Mouse (Mus musculus): ENCODE data around the gene Cdk5r1. TPM values are rescaled to one million over a fixed set of nuclear protein-coding genes. Genes with fewer than 3 reads are reported as not detected.
A peak's percentile ranks its signal among the peaks of the same experiment; 100 is the strongest.
"Not testable (repeated sequence)": the region's sequence is repeated elsewhere in the genome, so short reads cannot be mapped to it uniquely, and the experiment has no call there.

Cdk5r1 gene
- polyA plus RNA-seq, 1 experiment from 2014 or later = 2.1 TPM

GRCm38 (mm10) chr11:80452242-80452641 lies 24.6 kb upstream of the Cdk5r1 start:
- Histone ChIP-seq H3K9ac (ENCODE audit: low read length) (no peak overlapping the region), H3K27me3 (ENCODE audit: control insufficient read depth, insufficient read depth, low read length) (no peaks in the 10 kb centered on the region), H3K4me3 (ENCODE audit: low read depth, low read length) (no peak overlapping the region), H3K36me3 (ENCODE audit: control insufficient read depth, insufficient read depth, low read length) (peaks cover 16% of the 10 kb centered on the region), H3K4me1 (ENCODE audit: control insufficient read depth, insufficient read depth, low read length) (no peaks in the 10 kb centered on the region), H3K4me2 (ENCODE audit: low read depth, severe bottlenecking) (no peak overlapping the region), H3K9me3 (ENCODE audit: control insufficient read depth, low read length) (no peaks in the 10 kb centered on the region; the same call in 1 of the 2 replicates), H3K27ac (replicated peaks; ENCODE audit: low read depth, low read length) (no peak overlapping the region)
- DNase-seq (ENCODE audit: low spot score) (no peak), ATAC-seq (ENCODE audit: insufficient number of reproducible peaks, low FRiP score, low TSS enrichment, low read depth) (no peak)
- WGBS = 96% methylated on average over 3 of the region's 3 CpGs

- ATAC-seq (ENCODE audit: insufficient number of reproducible peaks, low FRiP score, low TSS enrichment, low read depth) = no peak
- H3K9ac ChIP-seq (ENCODE audit: low read length) = no peak overlapping the region
- no peak overlapping the region for H3K4me2 ChIP-seq (ENCODE audit: low read depth, severe bottlenecking)
- no peaks in the 10 kb centered on the region for H3K4me1 ChIP-seq (ENCODE audit: control insufficient read depth, insufficient read depth, low read length)
- DNase-seq (ENCODE audit: low spot score) = no peak
- H3K27ac ChIP-seq (replicated peaks; ENCODE audit: low read depth, low read length) = no peak overlapping the region
- H3K9me3 ChIP-seq (ENCODE audit: control insufficient read depth, low read length) = no peaks in the 10 kb centered on the region; the same call in 1 of the 2 replicates
- WGBS = 90% methylated on average over 1 of the region's 1 CpGs
- H3K4me3 ChIP-seq (ENCODE audit: low read depth, low read length) = no peak overlapping the region
- peaks cover 13% of the 10 kb centered on the region for H3K36me3 ChIP-seq (ENCODE audit: control insufficient read depth, insufficient read depth, low read length)
- no peaks in the 10 kb centered on the region for H3K27me3 ChIP-seq (ENCODE audit: control insufficient read depth, insufficient read depth, low read length)
Measured at GRCm38 (mm10) chr11:80453198-80453597, 23.6 kb upstream of the Cdk5r1 start.

DNA sequence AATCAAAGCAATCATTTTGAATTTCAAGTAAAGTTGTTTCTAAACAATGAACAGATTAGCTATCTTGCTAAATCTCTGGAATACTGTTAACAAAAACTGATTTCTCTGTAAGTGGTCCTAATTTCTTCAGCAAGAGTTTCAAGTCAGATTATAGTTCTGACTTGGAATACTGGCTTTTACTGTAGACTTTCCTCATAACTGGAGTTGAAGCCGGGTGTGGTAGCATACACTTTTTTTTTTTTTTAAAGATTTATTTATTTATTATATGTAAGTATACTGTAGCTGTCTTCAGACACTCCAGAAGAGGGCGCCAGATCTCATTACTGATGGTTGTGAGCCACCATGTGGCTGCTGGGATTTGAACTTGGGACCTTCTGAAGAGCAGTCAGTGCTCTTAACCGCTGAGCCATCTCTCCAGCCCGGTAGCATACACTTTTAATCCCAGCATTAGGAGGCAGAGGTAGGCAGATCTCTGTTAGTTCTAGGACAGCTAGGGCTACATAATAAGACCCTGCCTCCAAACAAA lies 13.2 kb upstream of the Cdk5r1 start:
- peaks cover 22% of the 10 kb centered on the region; the same call in 1 of the 2 replicates for H3K36me3 ChIP-seq (ENCODE audit: control insufficient read depth, insufficient read depth, low read length)
- H3K9ac ChIP-seq (ENCODE audit: low read length); DNase-seq (ENCODE audit: low spot score); ATAC-seq (ENCODE audit: insufficient number of reproducible peaks, low FRiP score, low TSS enrichment, low read depth); H3K27me3 ChIP-seq (ENCODE audit: control insufficient read depth, insufficient read depth, low read length); H3K9me3 ChIP-seq (ENCODE audit: control insufficient read depth, low read length); H3K27ac ChIP-seq (replicated peaks; ENCODE audit: low read depth, low read length); H3K4me2 ChIP-seq (ENCODE audit: low read depth, severe bottlenecking); H3K4me1 ChIP-seq (ENCODE audit: control insufficient read depth, insufficient read depth, low read length); H3K4me3 ChIP-seq (ENCODE audit: low read depth, low read length): not testable (repeated sequence)
- 90% methylated on average over 4 of the region's 4 CpGs for WGBS

DNA sequence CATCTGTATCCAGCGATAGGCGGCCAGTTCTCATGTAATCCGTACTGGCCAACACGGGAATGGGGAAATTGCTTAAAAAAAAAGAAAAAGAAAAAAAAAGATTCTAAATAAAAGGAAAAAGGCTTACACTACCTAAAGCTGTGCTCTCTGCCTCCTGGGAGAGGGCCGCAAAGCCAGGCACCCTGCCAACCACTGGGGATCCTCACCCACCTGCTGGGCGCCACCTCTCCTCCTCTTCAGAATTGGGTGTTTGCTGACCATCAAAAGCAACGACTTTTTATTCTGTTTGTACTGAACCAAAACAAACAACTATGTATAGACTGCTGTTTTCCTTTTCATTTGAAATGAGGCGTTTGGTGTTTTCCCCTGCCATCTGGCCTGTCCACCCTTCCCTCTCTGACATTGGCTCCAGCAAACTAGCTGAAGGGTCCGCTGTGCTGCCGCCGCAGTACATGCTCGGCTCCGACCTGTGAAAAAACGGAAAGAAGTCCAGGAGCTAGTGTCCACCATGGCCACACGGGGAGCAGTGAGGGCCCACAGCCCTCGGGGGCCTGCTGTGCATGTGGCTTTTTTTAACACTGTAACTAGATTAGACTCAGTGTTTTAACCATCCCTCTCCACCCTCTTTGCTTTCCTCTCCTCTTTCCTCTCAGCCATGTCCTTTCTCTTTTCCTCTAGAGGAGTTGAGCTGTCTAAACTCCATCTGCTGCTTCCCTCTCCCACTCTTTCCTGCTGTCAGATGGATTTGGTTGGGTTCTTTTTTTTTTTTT lies 4.8 kb upstream of the Cdk5r1 start:
- WGBS = 85% methylated on average over 15 of the region's 16 CpGs
- Histone ChIP-seq H3K27ac (replicated peaks; ENCODE audit: low read depth, low read length) (no peak overlapping the region), H3K4me1 (ENCODE audit: control insufficient read depth, insufficient read depth, low read length) (no peaks in the 10 kb centered on the region), H3K4me2 (ENCODE audit: low read depth, severe bottlenecking) (no peak overlapping the region), H3K36me3 (ENCODE audit: control insufficient read depth, insufficient read depth, low read length) (peaks cover 21% of the 10 kb centered on the region), H3K4me3 (ENCODE audit: low read depth, low read length) (no peak overlapping the region), H3K9me3 (ENCODE audit: control insufficient read depth, low read length) (no peaks in the 10 kb centered on the region), H3K27me3 (ENCODE audit: control insufficient read depth, insufficient read depth, low read length) (no peaks in the 10 kb centered on the region), H3K9ac (ENCODE audit: low read length) (no peak overlapping the region)
- ATAC-seq (ENCODE audit: insufficient number of reproducible peaks, low FRiP score, low TSS enrichment, low read depth) (no peak), DNase-seq (ENCODE audit: low spot score) (no peak)

DNA sequence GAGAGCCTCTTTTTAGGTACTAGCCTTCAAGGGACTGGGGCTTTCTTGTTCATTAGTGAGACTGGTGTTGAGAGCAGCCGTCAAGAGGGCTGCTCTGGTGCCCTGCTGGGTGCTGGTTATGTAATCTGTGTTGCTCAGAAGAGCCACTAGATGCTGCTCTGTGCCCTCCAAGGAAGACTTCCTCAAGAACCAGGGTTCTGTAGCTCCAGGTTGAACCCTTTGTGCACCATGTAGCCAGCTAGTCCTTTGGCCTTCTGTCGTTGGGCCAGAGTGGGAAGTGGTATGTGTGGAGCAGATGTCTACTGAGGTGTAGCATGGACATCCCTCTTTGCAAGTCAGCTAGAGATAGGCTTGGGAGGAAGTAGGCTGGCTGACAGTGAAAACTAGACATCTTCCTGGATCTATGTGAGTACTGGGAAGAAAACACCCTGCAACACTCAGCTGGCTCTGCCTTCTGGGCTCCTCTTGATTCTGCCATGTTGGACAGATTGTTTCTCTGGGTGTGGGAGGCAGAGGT lies 2.6 kb upstream of the Cdk5r1 start:
- DNase-seq (ENCODE audit: low spot score) (peak; percentile 21), ATAC-seq (ENCODE audit: insufficient number of reproducible peaks, low FRiP score, low TSS enrichment, low read depth) (no peak)
- 68% methylated on average over 2 of the region's 2 CpGs for WGBS
- H3K9ac ChIP-seq (ENCODE audit: low read length) = no peak overlapping the region
- peaks cover 16% of the 10 kb centered on the region for H3K36me3 ChIP-seq (ENCODE audit: control insufficient read depth, insufficient read depth, low read length)
- H3K4me3 ChIP-seq (ENCODE audit: low read depth, low read length) = no peak overlapping the region
- H3K9me3 ChIP-seq (ENCODE audit: control insufficient read depth, low read length) = no peaks in the 10 kb centered on the region
- no peak overlapping the region for H3K27ac ChIP-seq (replicated peaks; ENCODE audit: low read depth, low read length)
- no peak overlapping the region for H3K4me2 ChIP-seq (ENCODE audit: low read depth, severe bottlenecking)
- H3K27me3 ChIP-seq (ENCODE audit: control insufficient read depth, insufficient read depth, low read length) = no peaks in the 10 kb centered on the region
- peaks cover 7% of the 10 kb centered on the region for H3K4me1 ChIP-seq (ENCODE audit: control insufficient read depth, insufficient read depth, low read length)

GRCm38 (mm10) chr11:80474846-80475245 lies 2.0 kb upstream of the Cdk5r1 start:
- Histone ChIP-seq H3K4me2 (ENCODE audit: low read depth, severe bottlenecking) (no peak overlapping the region), H3K4me3 (ENCODE audit: low read depth, low read length) (no peak overlapping the region), H3K36me3 (ENCODE audit: control insufficient read depth, insufficient read depth, low read length) (peaks cover 15% of the 10 kb centered on the region), H3K27ac (replicated peaks; ENCODE audit: low read depth, low read length) (no peak overlapping the region), H3K9me3 (ENCODE audit: control insufficient read depth, low read length) (no peaks in the 10 kb centered on the region), H3K4me1 (ENCODE audit: control insufficient read depth, insufficient read depth, low read length) (peaks cover 7% of the 10 kb centered on the region), H3K9ac (ENCODE audit: low read length) (no peak overlapping the region), H3K27me3 (ENCODE audit: control insufficient read depth, insufficient read depth, low read length) (no peaks in the 10 kb centered on the region)
- ATAC-seq (ENCODE audit: insufficient number of reproducible peaks, low FRiP score, low TSS enrichment, low read depth) = no peak
- peak; percentile 20 for DNase-seq (ENCODE audit: low spot score)
- 91% methylated on average over 11 of the region's 11 CpGs for WGBS

DNA sequence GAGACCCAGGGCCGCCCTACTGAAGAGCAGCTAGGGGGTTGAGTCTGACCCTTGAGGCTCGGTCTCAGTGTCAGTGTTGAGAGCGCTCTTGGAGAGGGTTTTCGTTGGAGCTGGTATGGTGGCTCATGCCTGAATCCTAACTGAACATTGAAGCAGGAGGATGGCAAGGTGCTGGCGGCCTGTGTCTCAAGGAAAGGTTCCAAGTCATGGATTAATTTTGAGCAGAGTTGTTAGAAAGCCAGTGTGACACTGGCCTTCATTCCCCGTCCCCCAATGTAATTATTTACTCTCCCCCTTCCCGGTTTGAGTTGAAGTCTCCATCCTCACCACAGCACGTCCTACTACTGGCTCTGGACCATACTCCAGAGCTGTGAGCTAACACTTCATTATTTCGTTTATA lies 1.3 kb upstream of the Cdk5r1 start:
- DNase-seq (ENCODE audit: low spot score) (peak; percentile 23), ATAC-seq (ENCODE audit: insufficient number of reproducible peaks, low FRiP score, low TSS enrichment, low read depth) (no peak)
- peaks cover 8% of the 10 kb centered on the region for H3K36me3 ChIP-seq (ENCODE audit: control insufficient read depth, insufficient read depth, low read length)
- no peak overlapping the region for H3K27ac ChIP-seq (replicated peaks; ENCODE audit: low read depth, low read length)
- 84% methylated on average over 9 of the region's 9 CpGs for WGBS
- no peaks in the 10 kb centered on the region for H3K27me3 ChIP-seq (ENCODE audit: control insufficient read depth, insufficient read depth, low read length)
- no peak overlapping the region for H3K4me3 ChIP-seq (ENCODE audit: low read depth, low read length)
- H3K4me1 ChIP-seq (ENCODE audit: control insufficient read depth, insufficient read depth, low read length) = peaks cover 7% of the 10 kb centered on the region
- no peak overlapping the region for H3K4me2 ChIP-seq (ENCODE audit: low read depth, severe bottlenecking)
- H3K9me3 ChIP-seq (ENCODE audit: control insufficient read depth, low read length) = no peaks in the 10 kb centered on the region
- no peak overlapping the region for H3K9ac ChIP-seq (ENCODE audit: low read length)

DNA sequence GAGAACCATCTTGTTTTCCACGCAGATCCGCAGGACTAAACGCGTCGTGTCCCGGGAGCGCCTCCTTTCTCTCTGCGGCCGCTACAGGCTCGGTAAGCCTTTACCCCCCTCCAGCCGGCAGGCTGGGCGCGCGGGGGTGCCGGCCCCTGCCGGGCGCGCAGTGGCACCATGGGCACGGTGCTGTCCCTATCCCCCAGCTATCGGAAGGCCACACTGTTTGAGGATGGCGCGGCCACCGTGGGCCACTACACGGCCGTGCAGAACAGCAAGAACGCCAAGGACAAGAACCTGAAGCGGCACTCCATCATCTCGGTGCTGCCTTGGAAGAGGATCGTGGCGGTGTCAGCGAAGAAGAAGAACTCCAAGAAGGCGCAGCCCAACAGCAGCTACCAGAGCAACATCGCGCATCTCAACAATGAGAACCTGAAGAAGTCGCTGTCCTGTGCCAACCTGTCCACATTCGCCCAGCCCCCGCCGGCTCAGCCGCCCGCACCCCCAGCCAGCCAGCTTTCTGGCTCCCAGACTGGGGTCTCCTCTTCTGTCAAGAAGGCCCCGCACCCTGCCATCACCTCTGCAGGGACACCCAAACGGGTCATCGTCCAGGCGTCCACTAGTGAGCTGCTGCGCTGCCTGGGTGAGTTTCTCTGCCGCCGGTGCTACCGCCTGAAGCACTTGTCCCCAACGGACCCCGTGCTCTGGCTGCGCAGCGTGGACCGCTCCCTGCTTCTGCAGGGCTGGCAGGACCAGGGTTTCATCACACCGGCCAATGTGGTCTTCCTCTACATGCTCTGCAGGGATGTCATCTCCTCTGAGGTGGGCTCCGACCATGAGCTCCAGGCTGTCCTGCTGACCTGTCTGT lies 747 bp downstream of the Cdk5r1 start:
- Histone ChIP-seq H3K9me3 (ENCODE audit: control insufficient read depth, low read length) (no peaks in the 10 kb centered on the region), H3K4me3 (ENCODE audit: low read depth, low read length) (peak overlapping the region; percentile 74), H3K27me3 (ENCODE audit: control insufficient read depth, insufficient read depth, low read length) (no peaks in the 10 kb centered on the region), H3K9ac (ENCODE audit: low read length) (peak overlapping the region; percentile 70), H3K4me2 (ENCODE audit: low read depth, severe bottlenecking) (peak overlapping the region; percentile 97), H3K36me3 (ENCODE audit: control insufficient read depth, insufficient read depth, low read length) (peaks cover 3% of the 10 kb centered on the region), H3K27ac (replicated peaks; ENCODE audit: low read depth, low read length) (no peak overlapping the region), H3K4me1 (ENCODE audit: control insufficient read depth, insufficient read depth, low read length) (peaks cover 7% of the 10 kb centered on the region)
- 15% methylated on average over 55 of the region's 55 CpGs for WGBS
- no peak for DNase-seq (ENCODE audit: low spot score)
- ATAC-seq (ENCODE audit: insufficient number of reproducible peaks, low FRiP score, low TSS enrichment, low read depth) = peak; percentile 13; the same call in 1 of the 2 replicates
